Mouse (Mus musculus) forebrain, embryonic 10.5 days (tissue): ENCODE data around the gene Crabp1. TPM values are rescaled to one million over a fixed set of nuclear protein-coding genes. Genes with fewer than 3 reads are reported as not detected.
A peak's percentile ranks its signal among the peaks of the same experiment; 100 is the strongest.

Experiments used
- DNase-seq: peaks from one replicate; pipeline ENCODE4 v3.0.0-alpha.2; 2017; ENCODE audit warnings: low spot score; ENCODE audit errors: extremely low spot score
- H3K27ac ChIP-seq: fragments of 300-500 bp; sonication (generic); 2 replicates; pipeline ENCODE4 v1.5.1; 2016; ENCODE audit warnings: mild to moderate bottlenecking
- H3K27me3 ChIP-seq: fragments of 300-500 bp; sonication (generic); 2 replicates; pipeline ENCODE4 v1.6.1; 2016; ENCODE audit warnings: mild to moderate bottlenecking; ENCODE audit not compliant: poor library complexity, severe bottlenecking
- H3K36me3 ChIP-seq: fragments of 300-500 bp; sonication (generic); replicated peaks from 2 replicates; pipeline ENCODE4 v1.6.1; 2016; ENCODE audit warnings: mild to moderate bottlenecking, moderate library complexity
- H3K4me1 ChIP-seq: fragments of 300-500 bp; sonication (generic); 2 replicates; pipeline ENCODE4 v1.6.1; 2016
- H3K4me3 ChIP-seq: fragments of 300-500 bp; sonication (generic); 2 replicates; pipeline ENCODE4 v1.5.1; 2016; ENCODE audit warnings: mild to moderate bottlenecking, moderate library complexity
- H3K9me3 ChIP-seq: fragments of 300-500 bp; sonication (generic); 2 replicates; pipeline ENCODE4 v1.6.1; 2016; ENCODE audit warnings: mild to moderate bottlenecking, moderate library complexity
- WGBS: fragments of 180-500 bp; shearing (Covaris S2); methylation state at CpG from one replicate; pipeline ENCODE4 v1.1.7; 2016; 5-methylcytosine and 5-hydroxymethylcytosine counted together
- polyA plus RNA-seq: library from polyadenylated mRNA; unstranded; fragments of >200 nt; fragmentation: Nextera tagmentation; extraction: Ambion mirVana; gene quantifications from 2 replicates; pipeline ENCODE4 v1.2.1, GENCODE M21; 2016

Gene Crabp1
- polyA plus RNA-seq, 1 experiment from 2014 or later, result 1,193 TPM

DNA sequence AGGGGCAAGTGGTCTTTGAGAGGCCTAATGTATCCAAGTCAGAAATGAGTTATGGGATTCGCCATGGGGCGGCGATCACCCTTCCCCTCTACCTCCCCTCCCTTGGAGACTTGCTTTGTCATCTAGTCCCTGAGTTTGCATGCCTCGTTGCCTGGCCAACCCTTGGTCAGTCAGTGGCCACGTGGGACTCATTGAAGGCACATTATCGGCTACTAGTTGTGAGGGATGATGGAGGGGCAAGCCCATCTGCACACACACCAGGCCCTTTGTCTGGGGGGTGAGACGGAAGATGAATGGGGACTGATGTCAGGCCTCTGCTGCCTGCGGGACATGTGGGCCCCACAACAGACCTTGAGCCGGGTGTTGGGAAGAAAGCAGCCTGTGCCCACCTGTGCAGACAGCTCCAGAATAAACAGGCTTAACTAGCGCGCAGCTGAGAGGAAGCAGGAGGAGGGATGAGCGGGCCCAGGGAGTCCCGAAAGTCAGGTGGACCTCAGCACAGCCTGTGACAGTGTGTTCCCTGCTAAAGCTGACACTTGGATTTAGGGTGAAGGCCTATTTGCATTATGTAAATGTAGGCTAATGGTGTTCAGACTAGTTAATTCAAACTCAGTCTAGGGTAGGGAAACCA lies 18.7 kb upstream of the Crabp1 start:
- H3K27ac ChIP-seq, result peak overlapping the region; percentile 45; the same call in 1 of the 2 replicates
- H3K4me1 ChIP-seq, result peaks cover 32% of the 10 kb centered on the region
- 60% methylated on average over 13 of the region's 13 CpGs for WGBS
- H3K27me3 ChIP-seq, result no peaks in the 10 kb centered on the region
- no peaks in the 10 kb centered on the region for H3K36me3 ChIP-seq
- H3K4me3 ChIP-seq, result no peak overlapping the region
- DNase-seq, result no peak
- H3K9me3 ChIP-seq, result no peaks in the 10 kb centered on the region

DNA sequence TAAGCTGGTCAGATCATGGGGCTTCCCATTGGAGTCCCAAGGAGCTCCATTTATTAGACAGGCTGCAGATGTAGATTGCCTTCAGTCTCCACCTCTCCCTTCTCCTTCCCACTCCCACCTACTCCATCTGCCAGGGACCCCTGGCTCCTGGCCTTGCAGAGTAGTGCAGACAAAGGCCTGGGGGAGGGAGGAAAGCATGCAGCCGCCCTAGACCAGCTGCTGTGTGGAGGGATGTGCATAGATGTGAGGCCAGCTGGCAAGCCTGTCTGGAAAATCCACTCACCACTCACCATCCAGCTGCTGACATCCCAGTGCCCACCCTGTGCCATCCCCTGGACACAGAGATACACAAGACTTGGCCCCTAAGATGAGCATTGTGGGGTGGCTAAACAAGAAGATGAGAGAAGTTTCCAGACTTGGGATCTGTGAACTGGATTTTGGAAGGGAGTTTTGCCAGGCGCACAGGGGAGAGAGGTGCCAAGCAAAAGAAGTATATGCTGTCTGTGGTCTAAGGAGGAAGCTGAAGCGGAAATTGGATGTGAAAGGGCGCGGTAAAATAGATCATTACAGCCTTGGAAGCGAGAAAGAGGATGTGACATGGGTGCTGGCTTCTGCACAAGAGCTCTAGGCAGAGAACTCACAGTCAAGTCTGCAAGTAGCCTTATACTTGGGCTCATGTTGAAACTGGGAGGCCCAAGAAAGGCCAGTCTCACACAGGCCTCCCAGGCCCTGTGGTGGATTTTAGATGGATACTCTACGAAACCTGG lies 14.2 kb upstream of the Crabp1 start:
- Histone ChIP-seq H3K27me3 (peaks cover 20% of the 10 kb centered on the region), H3K9me3 (no peaks in the 10 kb centered on the region), H3K27ac (peak overlapping the region; percentile 36; the same call in 1 of the 2 replicates), H3K36me3 (no peaks in the 10 kb centered on the region), H3K4me1 (peaks cover 40% of the 10 kb centered on the region), H3K4me3 (no peak overlapping the region)
- 83% methylated on average over 7 of the region's 7 CpGs for WGBS
- no peak for DNase-seq

DNA sequence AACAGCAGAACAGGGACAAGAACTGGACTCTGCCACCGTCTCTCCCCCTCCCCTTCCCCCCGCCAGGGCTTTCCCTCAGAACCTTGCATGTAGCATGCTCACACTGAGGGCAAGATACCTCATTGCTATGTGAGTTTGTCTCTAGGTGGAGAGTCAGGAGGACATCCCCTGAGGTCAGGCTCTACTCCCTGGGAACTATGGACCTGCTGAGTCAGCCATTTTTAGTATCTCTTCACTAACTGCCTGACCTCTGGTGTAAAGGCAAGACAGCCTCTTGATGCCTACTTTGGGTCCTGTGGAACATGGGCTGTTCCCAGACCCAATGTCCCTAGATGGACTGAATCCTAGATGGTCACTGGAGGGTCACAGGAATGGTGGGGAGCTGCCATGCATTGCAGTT lies 12.9 kb upstream of the Crabp1 start:
- H3K27ac ChIP-seq, result no peak overlapping the region
- H3K27me3 ChIP-seq, result peaks cover 20% of the 10 kb centered on the region
- WGBS, result 93% methylated on average over 2 of the region's 2 CpGs
- H3K36me3 ChIP-seq, result no peaks in the 10 kb centered on the region
- H3K4me1 ChIP-seq, result peaks cover 28% of the 10 kb centered on the region
- H3K9me3 ChIP-seq, result no peaks in the 10 kb centered on the region
- DNase-seq, result no peak
- no peak overlapping the region for H3K4me3 ChIP-seq

DNA sequence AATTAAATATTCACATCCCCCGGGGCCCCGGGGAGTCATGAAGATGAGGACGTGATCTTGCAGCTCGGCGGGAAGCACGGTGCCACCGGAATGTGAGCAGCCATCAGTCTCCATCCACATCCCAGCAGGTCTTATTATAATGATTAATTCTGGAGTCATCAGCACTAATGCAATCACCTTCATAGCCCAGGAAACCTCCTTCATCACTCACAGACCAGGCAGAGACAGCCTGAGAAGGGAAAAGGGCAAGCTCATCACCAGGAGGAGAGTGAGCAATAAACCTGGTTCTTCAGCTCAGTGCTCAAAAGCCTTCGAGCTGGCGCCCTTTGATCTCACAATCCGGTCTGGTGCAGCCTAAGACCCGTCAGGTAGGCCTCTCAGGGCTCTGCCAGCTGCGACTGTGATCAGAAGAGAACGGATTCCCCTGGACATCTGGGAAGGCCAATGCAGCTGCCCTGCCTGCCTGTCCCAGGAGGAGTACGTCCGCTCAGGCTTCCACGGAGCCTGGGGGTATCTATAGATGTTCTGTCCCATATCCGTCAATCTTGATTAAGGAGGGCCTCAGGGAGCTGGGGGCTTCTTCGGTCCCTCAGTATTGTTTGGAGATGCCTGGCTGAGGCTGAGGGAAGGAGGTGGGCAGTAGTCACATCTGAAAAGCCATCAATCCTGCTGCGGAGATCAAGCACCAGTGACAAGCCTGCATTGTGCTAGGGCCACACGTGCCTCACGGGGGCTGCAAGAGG lies 12.2 kb upstream of the Crabp1 start:
- peaks cover 20% of the 10 kb centered on the region for H3K27me3 ChIP-seq
- H3K27ac ChIP-seq, result peak overlapping the region; percentile 45; the same call in 1 of the 2 replicates
- no peaks in the 10 kb centered on the region for H3K36me3 ChIP-seq
- 40% methylated on average over 21 of the region's 21 CpGs for WGBS
- DNase-seq, result no peak
- H3K4me3 ChIP-seq, result no peak overlapping the region
- H3K4me1 ChIP-seq, result peaks cover 28% of the 10 kb centered on the region
- H3K9me3 ChIP-seq, result no peaks in the 10 kb centered on the region

DNA sequence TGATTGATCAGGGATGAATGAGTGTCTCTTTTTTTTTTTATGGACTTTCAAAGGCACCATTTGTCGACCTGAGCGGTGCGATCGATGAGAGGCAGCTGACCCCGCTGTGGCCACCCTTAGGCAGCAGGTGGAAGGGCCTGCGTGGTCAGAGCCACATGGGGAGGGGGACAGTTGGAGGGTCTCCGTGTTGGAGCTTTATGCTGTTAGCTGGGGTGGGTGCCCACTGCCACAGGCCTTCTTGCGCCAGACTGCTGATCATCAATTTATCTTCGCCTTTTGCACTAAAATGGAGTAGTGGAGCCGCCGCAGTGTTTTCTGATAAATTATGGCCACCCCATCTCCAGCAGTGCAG lies 11.6 kb upstream of the Crabp1 start:
- Histone ChIP-seq H3K36me3 (no peaks in the 10 kb centered on the region), H3K4me3 (no peak overlapping the region), H3K27me3 (peaks cover 20% of the 10 kb centered on the region), H3K27ac (peak overlapping the region; percentile 45; the same call in 1 of the 2 replicates), H3K9me3 (no peaks in the 10 kb centered on the region), H3K4me1 (peaks cover 28% of the 10 kb centered on the region)
- 61% methylated on average over 11 of the region's 11 CpGs for WGBS
- DNase-seq, result no peak

DNA sequence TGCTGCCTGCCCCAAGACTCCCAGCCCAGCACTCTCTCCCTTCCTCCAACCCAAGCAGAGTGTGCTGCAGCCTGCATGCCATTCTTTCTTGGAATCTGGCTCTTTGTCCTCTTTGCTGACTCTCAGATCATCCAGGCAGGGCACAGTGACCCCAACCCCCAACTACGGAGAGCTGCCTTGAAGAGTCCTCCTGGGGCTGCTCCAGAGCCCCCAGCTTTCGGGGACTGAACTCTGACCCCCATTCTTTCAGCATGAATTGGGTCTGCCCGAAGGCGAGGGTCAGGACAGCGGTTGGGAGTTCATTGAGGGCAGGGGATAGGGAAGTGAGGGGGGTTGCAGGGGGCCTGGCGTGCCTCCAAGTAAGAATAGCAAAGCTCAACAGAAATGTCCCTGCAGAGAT lies 5.0 kb upstream of the Crabp1 start:
- no peaks in the 10 kb centered on the region for H3K36me3 ChIP-seq
- H3K4me3 ChIP-seq, result peak overlapping the region; percentile 16; the same call in 1 of the 2 replicates
- no peaks in the 10 kb centered on the region for H3K9me3 ChIP-seq
- no peak for DNase-seq
- WGBS, result 10% methylated on average over 6 of the region's 6 CpGs
- peaks cover 29% of the 10 kb centered on the region for H3K4me1 ChIP-seq
- H3K27ac ChIP-seq, result peak overlapping the region; percentile 84
- H3K27me3 ChIP-seq, result peaks cover 39% of the 10 kb centered on the region

DNA sequence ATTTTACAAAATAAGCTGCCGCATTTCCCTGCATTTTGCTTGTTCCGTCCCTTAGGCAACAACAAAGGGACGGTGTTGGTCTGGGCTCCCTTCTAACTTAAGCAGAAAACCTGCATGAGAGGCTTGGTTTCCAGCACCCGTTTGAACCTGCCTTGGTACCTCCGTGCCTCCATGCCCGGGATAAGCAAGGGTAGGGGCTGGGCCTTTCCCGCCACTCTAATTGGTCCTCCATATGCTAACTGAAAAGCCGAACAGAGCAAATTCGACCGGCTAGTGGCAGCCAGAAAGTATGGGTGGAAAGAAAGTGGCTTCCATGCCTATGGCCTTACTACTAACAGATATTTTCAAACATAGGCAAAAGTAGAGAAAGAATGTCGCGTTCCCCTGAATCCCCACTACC lies 457 bp upstream of the Crabp1 start:
- H3K27me3 ChIP-seq, result peaks cover 84% of the 10 kb centered on the region
- H3K9me3 ChIP-seq, result no peaks in the 10 kb centered on the region
- no peak for DNase-seq
- H3K4me3 ChIP-seq, result peak overlapping the region; percentile 54
- no peaks in the 10 kb centered on the region; the same call in 1 of the 2 replicates for H3K36me3 ChIP-seq
- H3K27ac ChIP-seq, result peak overlapping the region; percentile 74; the same call in 1 of the 2 replicates
- peaks cover 55% of the 10 kb centered on the region for H3K4me1 ChIP-seq
- 13% methylated on average over 12 of the region's 12 CpGs for WGBS

DNA sequence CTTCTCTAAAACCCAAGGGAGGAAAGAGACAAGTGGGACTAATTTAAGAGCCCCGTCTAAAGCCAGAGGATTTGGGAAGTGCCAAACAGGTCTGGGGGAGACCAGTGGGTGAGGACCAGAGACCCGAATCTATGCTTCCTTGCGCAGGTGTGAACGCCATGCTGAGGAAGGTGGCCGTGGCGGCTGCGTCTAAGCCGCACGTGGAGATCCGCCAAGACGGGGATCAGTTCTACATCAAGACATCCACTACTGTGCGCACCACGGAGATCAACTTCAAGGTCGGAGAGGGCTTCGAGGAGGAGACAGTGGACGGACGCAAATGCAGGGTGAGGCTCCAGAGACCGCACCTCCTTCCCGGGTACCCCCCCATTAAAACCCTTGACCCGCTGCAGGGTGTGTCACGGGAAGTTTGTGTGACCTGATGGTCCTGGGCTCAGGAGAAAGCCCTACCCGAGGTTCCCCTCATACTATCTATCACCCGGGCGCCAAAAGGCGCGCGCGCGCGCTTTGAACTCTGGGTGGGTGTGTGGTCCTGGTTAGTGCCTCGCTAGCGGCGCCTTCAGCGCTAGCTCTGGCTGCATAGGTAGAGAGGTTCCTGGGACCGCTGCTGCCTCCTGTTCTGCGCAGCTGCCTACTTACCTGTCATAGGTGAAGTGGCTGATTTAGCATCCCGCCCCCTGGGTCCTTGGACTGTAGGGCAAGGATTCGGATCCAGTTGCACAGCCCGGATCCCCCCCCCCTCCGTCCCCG lies 963 bp downstream of the Crabp1 start:
- Histone ChIP-seq H3K27ac (peak overlapping the region; percentile 74), H3K9me3 (no peaks in the 10 kb centered on the region), H3K27me3 (peaks cover 98% of the 10 kb centered on the region), H3K4me3 (peak overlapping the region; percentile 54), H3K36me3 (no peaks in the 10 kb centered on the region; the same call in 1 of the 2 replicates), H3K4me1 (peaks cover 56% of the 10 kb centered on the region)
- WGBS, result 1% methylated on average over 40 of the region's 41 CpGs
- peak; percentile 49 for DNase-seq

DNA sequence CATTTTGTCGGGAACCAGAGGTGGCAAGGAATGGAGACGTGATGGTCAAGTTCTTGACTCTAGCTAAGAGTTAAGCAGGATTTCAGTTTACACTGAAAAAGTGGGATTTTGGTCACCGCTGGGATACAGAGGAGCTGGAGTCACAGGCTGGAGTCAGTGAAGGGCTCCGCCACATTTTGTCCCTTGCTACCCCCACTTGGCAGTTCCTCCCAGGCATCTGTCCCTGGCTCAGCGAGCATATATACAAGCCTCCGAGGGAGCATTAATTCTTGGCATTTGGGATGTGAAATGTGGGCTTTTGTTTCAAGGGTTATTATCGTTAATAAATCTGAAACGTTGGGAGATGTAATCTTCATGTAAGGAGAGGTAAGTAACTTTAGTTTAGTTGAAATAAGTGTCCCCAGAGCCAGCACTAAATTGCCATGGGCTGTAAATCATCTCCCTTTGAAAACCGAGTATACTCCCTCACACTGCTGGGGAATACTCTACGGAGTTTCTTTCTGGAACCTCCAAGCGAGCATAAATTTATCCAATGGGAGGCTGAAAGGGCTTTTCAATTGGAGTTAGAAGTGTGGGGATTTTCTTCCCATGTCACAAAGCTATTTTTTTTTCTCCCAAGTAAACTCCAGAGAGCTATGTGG lies 5.7 kb downstream of the Crabp1 start:
- Histone ChIP-seq H3K27me3 (peaks cover 52% of the 10 kb centered on the region), H3K4me3 (peak overlapping the region; percentile 22; the same call in 1 of the 2 replicates), H3K4me1 (peaks cover 40% of the 10 kb centered on the region), H3K36me3 (peaks cover 22% of the 10 kb centered on the region), H3K27ac (0 out of 2 replicates have a peak overlapping the region, but pooled peaks have one; percentile 37), H3K9me3 (no peaks in the 10 kb centered on the region)
- no peak for DNase-seq
- WGBS, result 67% methylated on average over 11 of the region's 11 CpGs

DNA sequence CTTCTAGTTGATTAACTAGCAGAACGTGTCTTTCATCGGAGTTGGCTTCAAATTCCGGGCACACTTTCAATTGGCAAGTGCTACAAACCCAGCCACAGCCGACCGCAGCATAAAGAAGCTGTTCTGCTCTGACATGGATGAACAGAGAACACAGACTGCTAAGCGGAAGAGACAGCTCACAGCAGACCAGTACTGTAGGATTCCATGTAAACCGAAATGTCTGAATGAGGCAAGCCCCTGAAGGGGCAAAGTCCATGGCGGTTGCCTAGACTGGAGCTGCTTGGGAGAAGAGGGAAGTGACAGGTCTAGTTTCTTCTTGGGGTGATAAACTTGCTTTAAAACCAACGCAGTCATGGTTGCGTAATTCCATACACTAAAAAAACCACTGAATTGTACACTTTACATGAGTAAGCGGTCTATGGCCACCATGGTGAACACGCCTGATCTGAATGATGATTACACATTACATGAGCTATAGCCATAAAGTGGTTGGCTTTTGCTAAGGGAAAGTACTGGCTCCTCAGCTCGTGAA lies 12.0 kb downstream of the Crabp1 start:
- Histone ChIP-seq H3K9me3 (no peaks in the 10 kb centered on the region), H3K4me3 (no peak overlapping the region), H3K4me1 (no peaks in the 10 kb centered on the region; the same call in 1 of the 2 replicates), H3K27ac (no peak overlapping the region), H3K36me3 (peaks cover 28% of the 10 kb centered on the region), H3K27me3 (no peaks in the 10 kb centered on the region)
- WGBS, result 93% methylated on average over 13 of the region's 13 CpGs
- DNase-seq, result no peak

DNA sequence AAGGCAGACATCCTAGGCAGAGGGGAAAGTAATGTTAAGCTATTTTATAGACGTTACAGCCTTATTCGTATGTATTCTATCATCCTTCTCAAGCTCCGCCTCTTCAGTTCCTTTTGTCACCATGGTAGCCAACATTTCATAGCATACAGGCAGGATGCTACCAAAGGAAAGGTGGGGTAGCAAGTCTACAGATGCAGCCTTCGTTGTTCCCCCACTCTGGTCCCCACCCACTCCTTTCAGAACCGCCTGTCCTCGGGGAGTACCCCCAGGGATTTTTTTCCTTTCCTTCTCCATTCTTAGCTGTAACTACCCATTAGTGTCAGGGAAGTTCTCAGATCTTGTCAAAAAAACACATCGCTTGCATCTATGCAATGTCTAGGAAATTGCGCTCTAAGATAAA lies 14.7 kb downstream of the Crabp1 start:
- DNase-seq, result no peak
- Histone ChIP-seq H3K4me1 (peaks cover 11% of the 10 kb centered on the region), H3K4me3 (no peak overlapping the region), H3K9me3 (no peaks in the 10 kb centered on the region), H3K36me3 (peaks cover 9% of the 10 kb centered on the region; the same call in 1 of the 2 replicates), H3K27ac (no peak overlapping the region), H3K27me3 (no peaks in the 10 kb centered on the region)
- WGBS, result 90% methylated on average over 8 of the region's 8 CpGs
